Mouse (Mus musculus) brain, embryonic 14.5 days (tissue): ENCODE data around the gene Usf2.
A peak's percentile ranks its signal among the peaks of the same experiment; 100 is the strongest.

Source experiments
- CTCF ChIP-seq: fragments of 200-500 bp; IDR thresholded peaks from 2 replicates; pipeline ENCODE4 v1.5.1; 2012; ENCODE audit warnings: inconsistent platforms, mild to moderate bottlenecking, moderate library complexity, borderline replicate concordance; ENCODE audit not compliant: insufficient read depth, insufficient read length; ENCODE audit errors: extremely low read depth
- POLR2A ChIP-seq: fragments of 200-500 bp; IDR thresholded peaks from 2 replicates; pipeline ENCODE4 v1.6.1; 2012; ENCODE audit warnings: mild to moderate bottlenecking, inconsistent platforms, borderline replicate concordance; ENCODE audit not compliant: poor library complexity, insufficient read depth, insufficient read length, severe bottlenecking; ENCODE audit errors: extremely low read depth

GRCm38 (mm10) chr7:30972426-30973250, 16.0 kb upstream of the Usf2 start:
- TF ChIP-seq CTCF = no peak
- 0 out of 2 replicates have a peak, but pooled peaks have one; percentile 19 for TF ChIP-seq POLR2A
